Mouse (Mus musculus) right cerebral cortex, postnatal 4 days (tissue): Measurements from ENCODE around the gene Pdlim1.

Experiments
- DNase-seq: peaks from one replicate; pipeline ENCODE4 v3.0.0-alpha.2; 2022

The Pdlim1 gene

DNA sequence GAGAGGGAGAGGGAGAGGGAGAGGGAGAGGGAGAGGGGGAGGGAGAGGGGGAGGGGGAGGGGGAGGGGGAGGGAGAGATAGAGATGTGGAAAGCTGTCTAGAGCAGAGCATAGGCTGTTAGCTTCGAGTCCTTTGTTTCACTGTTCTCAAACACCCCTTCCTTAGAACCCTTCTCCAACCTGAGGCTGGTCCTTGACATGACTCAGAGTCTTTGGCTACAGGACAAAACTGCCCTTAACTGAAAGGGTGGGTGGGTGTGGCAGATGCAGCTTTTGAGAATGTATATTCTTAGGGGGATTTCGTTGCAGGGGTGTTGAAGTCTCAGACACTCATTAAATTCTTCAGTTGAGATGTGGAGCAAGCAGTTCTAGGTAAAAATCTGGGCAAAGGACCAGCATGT, 11.8 kb upstream of the Pdlim1 start:
- no peak for DNase-seq

DNA sequence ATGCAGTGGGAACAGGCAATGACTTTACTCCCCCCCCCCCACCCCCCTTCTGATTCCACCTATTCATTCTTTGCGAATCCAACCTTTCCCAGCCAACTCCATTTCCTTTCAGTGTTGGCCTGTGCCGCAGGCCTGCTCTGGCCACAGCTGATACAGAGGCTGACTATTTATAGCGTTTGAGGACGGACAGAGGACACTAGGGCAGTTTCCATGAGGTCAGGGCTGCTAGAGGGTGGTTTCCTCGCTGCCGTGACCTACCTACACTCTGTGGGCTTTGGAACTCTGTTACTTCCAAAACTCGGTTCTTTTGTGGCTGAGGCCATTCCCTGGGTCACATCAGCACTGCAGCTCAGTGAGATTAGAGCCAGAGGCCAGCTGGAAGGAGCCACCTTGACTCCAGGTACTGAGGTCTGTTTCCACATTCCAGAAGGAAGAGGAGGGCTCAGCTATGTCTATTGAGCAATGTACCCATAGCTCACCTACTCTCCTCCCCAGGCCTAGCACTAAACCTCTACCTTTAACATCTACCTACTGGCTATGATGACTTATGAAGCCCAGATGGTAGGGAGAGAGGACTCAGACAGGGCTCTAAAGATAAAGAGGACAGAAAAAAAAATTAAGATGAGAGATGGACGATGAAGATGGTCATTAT, 6.9 kb upstream of the Pdlim1 start:
- no peak for DNase-seq

GRCm38 (mm10) chr19:40277494-40277893, 5.9 kb upstream of the Pdlim1 start:
- DNase-seq = no peak

DNA sequence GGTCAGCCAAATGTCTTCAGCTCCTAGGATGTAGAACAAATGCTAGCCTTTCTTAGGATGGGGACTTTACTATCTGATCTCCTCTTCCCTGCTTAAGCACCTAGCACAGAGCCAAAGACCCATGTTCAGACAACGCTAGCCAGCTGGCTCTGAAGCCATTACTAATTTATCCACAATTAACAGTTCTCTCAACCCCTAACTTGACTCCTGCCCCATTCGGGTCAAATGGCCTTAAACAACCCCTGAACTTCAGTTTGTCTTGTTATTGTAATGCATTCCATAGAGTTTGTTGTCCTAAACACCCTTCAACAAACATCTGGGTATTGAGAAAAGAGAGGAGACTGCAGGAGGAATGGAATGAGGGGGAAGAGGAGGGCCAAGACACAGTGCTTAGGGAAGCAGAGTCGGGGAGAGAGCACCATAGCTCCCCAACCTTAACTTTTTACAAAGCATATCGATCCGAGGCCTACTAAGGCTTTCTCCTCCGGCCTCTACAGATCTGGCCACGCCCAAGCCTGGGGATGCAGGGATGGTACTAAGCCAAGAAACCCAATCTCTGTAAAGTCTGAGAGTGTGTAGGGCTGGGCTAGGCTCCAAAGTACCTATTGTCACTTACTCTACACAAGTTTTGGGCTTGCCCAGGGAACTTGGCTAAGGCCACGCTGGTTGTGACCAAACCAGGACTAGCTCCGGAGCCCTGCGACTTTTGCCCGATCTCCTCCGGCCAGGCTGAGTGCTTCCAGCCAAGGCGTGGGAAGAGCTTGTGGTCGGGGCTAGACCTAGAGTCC, 4.0 kb upstream of the Pdlim1 start:
- no peak for DNase-seq

- no peak for DNase-seq
These were observed 1.0 kb upstream of the Pdlim1 start for GRCm38 (mm10) chr19:40272674-40273073.

DNA sequence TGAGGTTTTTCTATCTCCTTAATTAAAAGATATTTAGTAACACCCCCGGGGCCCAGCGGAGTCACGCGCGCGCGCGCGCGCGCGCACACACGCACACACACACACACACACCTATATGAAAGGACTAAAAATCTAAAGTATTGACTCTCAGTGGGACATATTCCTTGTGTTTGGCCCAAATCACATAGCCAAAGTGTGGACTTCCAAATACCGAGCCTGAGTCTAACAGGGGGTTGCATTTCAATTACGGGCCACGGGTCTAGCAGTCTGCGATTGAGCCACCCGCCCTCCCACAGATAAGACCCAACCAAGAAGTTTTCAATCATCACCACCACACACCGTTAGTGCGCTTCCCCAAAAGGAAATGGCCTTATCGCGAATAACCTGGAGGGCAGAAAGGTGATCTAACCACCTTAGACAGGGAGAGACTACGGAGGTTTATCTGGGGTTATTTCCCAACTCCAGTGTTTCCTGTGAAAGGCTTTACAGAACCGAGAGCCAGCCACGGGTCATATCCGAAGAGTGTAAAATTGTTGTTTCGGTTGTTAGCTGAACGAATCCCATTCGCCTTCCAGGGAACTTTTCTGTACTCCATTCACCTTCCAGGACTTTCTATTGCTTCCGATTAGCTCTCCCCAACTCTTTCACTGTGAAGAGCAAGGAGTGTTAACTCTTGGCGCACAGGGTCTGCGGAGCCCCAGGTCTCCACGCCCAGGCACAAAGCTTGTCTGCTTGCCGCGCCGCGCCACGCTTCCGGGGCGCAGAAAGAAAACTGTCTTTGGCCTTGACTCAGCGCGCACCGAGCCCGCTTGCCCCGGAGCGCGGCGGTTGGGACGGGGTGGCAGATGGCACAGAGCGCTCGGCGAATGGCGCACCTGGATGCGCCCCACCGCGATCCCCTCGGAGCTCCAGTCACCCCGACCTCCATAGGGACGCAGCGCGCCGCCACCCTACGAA, 1.0 kb downstream of the Pdlim1 start:
- peak; percentile 22 for DNase-seq

- DNase-seq = no peak
These were observed 2.1 kb downstream of the Pdlim1 start for GRCm38 (mm10) chr19:40269526-40269925.

DNA sequence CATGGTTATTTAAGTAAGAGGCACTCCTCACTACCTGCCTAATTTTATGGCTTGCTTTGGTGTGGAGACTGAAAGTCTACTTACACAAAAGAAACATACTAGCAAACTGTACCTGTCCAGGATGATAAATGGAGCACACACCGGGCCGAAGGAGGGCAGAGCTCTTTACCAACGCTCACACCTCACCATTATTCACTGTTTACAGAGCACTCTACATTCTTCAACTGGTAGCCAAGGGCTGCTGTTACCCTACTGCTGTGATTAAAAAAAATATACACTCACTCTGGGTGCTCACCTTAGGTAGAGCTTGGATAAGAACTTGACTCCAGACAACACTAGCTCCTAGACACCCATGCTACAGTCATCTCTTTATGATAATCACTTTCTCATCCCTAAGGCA, 3.1 kb downstream of the Pdlim1 start:
- no peak for DNase-seq

GRCm38 (mm10) chr19:40267380-40267779, 4.3 kb downstream of the Pdlim1 start:
- DNase-seq = no peak

DNA sequence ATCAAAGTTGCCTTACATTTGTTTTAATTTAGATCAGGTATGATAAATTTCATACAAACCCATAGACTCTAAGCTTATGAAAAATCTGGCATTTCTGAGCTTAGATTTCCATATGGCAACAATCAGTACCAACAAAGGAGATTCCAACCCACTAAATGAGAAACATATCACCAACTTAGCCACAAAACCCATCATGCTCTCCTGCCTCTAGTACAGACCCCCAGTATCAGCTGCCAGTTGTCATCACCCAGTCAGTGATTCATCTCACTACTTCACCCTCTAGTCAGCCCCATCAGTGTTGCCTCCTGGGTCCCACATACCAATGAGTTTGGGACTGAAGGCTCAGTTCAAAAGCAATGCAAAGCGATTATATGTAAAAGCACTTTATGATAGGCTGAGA, 12.2 kb downstream of the Pdlim1 start:
- no peak for DNase-seq

- DNase-seq = no peak
These were observed 14.2 kb downstream of the Pdlim1 start for GRCm38 (mm10) chr19:40257396-40257795.

DNA sequence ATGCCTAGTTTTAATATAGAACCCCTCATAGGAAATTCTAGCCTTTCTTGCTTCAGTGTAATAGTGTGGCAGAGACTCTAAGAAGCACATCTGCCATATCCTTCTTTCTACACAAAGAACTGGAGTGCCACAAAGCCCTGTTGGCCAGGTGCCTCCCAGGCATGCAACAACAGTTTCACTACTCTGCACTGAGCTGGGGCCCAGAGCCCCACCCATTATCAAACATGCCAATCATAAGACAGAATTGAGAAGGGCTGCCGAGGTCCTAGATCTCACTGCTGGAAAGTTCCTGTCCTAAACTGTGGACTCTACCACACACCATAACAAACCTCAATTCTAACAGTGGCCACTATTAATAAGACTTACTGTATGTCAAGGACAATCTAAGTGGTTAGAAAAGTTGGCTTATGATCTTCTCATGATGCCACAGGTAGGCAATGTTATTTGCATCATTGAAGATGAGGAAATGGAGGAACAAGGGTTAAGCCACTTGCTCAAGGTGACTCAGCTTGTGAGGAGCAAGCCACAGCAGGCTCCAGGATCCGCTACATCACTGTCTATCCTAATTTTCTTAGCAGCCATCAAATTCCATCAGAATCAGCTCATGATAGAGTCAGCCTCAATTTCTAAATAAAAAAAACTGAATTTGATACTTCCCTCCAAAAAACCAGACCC, 15.1 kb downstream of the Pdlim1 start:
- no peak for DNase-seq

GRCm38 (mm10) chr19:40255561-40255960, 16.1 kb downstream of the Pdlim1 start:
- DNase-seq = no peak

GRCm38 (mm10) chr19:40254741-40255140, 16.9 kb downstream of the Pdlim1 start:
- DNase-seq = no peak

DNA sequence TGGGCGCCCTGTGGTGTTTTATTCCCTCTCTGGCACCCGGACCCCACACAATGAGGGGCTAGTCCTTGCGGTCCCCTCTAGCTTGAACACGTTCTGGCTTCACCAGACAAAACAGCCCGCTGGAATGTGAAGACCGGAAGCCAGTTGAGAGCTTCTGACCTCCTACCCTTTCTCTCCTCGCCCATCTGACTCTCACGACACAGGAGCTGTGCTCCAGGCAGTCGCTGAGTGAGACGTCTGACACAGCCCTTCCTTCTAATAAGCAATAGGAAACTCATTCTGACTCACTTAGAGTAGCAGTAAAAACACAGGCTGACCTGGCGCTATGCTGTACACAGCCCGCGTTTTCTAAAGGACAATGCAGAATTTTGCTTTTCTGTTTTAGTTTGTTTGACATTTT, 17.9 kb downstream of the Pdlim1 start:
- no peak for DNase-seq

DNA sequence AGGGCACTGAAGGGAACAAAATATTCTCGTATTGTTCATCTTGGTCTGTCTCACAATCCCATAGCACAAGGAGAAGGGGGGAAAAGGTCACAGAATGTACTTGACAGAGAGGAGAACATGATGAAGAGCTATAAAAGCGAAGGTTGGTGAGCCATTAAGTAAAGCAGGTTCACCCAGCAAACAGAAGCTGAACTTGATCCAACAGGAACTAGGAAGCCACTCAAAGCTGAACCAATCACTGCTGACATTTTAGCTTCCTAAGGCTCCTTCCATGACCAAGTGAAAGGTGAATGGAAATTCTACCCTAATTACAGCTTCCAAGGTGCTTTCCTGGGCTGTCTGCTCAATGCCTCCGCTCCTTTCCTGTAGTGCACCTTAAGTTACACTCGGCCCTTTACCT, 20.5 kb downstream of the Pdlim1 start:
- no peak for DNase-seq

- no peak for DNase-seq
These were observed 22.3 kb downstream of the Pdlim1 start for GRCm38 (mm10) chr19:40249352-40249751.

GRCm38 (mm10) chr19:40248476-40248875, 23.2 kb downstream of the Pdlim1 start:
- no peak for DNase-seq

- DNase-seq = no peak
These were observed 24.4 kb downstream of the Pdlim1 start for GRCm38 (mm10) chr19:40247268-40247666.

DNA sequence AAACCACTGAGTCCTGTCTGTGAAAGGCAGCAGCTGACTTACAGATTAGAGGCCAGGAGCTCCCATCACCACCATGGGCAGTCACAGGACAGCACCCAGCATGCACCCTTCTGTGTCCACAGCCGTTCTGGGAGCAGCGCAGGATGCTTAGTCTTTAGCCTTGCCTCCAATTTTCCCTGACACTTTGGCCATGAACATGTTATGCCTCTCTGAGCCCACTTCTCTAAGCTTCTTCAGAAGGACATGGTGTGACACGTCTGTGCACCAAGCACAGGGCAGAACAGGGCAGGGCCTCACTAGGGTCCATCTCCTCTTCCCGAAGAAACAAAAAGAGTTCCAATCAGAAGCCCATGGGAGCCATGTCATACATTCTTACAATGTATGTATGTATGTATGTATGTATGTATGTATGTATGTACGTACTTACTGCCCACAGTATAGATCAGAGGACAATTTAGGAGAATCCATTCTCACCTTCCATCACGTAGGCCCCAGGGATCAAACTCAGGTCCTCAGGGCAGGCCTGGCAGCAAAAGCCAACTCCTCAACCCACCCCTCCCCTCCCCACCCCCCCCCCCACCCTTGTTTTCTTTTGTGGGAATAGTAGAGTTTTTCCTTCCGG, 24.9 kb downstream of the Pdlim1 start:
- DNase-seq = no peak

DNA sequence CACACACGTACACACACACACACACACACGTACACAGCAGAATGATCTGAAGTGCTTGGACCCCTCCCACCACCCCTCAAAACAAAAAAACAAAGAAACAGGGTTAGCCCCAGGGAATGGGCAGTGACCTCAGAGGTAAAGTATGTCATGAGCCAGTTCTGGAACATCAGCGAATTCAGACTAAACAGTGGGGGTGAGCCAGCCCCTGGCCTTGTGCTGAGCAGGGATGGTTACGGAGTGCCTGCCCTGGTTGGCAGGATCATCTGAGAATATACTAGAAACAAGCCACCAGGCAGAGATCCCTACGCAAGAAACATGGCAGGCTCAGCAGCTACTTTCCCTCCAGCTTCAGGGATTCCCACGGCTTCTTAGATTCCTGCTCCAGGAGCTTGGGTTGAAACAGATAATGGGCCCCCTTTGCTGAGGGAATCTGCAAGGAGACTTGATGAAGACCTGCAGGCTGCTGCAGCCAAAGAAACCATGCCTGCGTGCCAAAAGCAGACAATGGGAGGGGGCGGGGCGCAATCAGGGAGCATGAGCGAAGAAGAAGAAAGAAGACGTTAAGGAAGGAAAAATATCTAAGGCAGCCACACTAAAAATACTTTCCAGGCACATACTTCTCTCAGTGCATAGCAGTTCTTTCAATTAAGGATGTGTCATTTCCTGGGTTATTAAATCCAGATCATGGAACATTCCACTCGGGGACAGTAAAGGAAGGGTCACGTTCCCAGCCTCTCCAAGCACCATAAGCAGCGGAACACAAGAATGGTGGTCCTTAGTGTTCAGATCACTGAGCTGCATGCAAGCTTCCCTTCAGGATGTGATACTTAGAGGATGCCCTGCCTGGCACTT, 30.6 kb downstream of the Pdlim1 start:
- peak; percentile 76 for DNase-seq
